Mouse (Mus musculus) stomach, postnatal 0 days (tissue): ENCODE data around the gene Zbtb32.

Experiments used
- CTCF ChIP-seq: IDR thresholded peaks from 2 replicates; pipeline ENCODE4 v1.5.1; 2016; ENCODE audit warnings: antibody characterized with exemption, low read depth, mild to moderate bottlenecking, moderate library complexity
- EP300 ChIP-seq: optimal IDR thresholded peaks from 2 replicates; pipeline ENCODE3; 2016; ENCODE audit warnings: antibody characterized with exemption

DNA sequence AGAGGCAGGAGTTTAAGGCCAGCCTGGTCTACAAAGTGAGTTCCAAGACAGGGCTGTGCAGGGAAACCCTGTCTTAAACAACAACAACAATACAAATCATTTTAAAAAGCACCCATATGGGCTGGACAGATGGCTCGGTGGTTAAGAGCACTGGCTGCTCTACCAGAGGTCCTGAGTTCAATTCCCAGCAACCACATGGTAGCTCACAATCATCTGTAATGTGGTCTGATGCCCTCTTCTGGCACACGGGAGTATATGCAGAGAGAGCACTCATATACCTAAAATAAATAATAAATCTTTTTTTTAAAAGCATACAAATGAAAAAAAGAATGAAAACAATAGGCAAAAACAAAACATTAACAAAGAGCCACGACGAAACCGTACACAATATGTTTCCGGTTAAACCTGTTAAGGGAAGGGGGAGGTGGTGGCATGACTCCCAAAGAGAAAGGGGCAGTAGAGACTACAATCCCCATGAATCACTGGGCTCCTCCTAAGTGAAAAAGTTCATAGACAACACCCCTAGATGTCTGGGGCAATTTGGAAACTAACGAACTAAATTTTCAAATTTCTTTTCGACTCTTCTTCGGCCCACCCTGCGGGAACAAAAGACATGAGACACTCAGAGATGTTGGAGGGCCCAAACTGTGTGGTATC lies 47.1 kb downstream of the Zbtb32 start:
- TF ChIP-seq CTCF: peak; percentile 68
- no peak for TF ChIP-seq EP300
